Comparison of ENCODE assay signal across 9 mouse cellular contexts in genomic region chr10:127825386-127825785, GRCm38 (mm10). TPM values are rescaled to one million over a fixed set of nuclear protein-coding genes. Genes with fewer than 3 reads are reported as not detected.
A peak's percentile ranks its signal among the peaks of the same experiment; 100 is the strongest.
DNase-seq lines count a peak whose midpoint lies in the region; ATAC-seq lines count a peak whose summit lies in the region.
"Had no signal": no experiment of that assay in that cellular context is flagged by ENCODE, and none has a peak within 500 bp of the region (broad histone marks: within the 10 kb centered on the region; RNA-seq: fewer than 3 reads in every experiment).

No protein-coding gene starts in this region.

- H3K27me3 ChIP-seq in heart, embryonic 11.5 days (ENCODE audit: control insufficient read depth, insufficient read depth, low read length) = no peaks in the 10 kb centered on the region

- H3K27ac ChIP-seq in heart, embryonic 11.5 days (ENCODE audit: low read depth, low read length) = no peak overlapping the region

- H3K4me2 ChIP-seq in heart, embryonic 11.5 days = no peak overlapping the region

- H3K9me3 ChIP-seq in heart, embryonic 11.5 days (replicated peaks; ENCODE audit: control insufficient read depth, low read length) = no peaks in the 10 kb centered on the region

- H3K36me3 ChIP-seq in heart, embryonic 11.5 days (ENCODE audit: control insufficient read depth, insufficient read depth, low read length) = no peaks in the 10 kb centered on the region

- H3K4me3 ChIP-seq in heart, embryonic 11.5 days (ENCODE audit: low read depth, low read length) = no peak overlapping the region

- ATAC-seq in heart, embryonic 11.5 days (replicated peaks; ENCODE audit: insufficient number of reproducible peaks, low FRiP score, low TSS enrichment) = no peak

- H3K9ac ChIP-seq in heart, embryonic 11.5 days (ENCODE audit: low read depth, low read length) = no peak overlapping the region

- 70% methylated on average over 6 of the region's 6 CpGs for WGBS in heart, embryonic 11.5 days (ENCODE audit: insufficient replicate concordance)

- DNase-seq in heart, postnatal 4 days = peak; percentile 5
- DNase-seq in 3T3-L1 (ENCODE audit: low read depth, low spot score) = peak; percentile 43
- DNase-seq in WW6 (ENCODE audit: low read depth, low spot score) = peak; percentile 34
- peak; percentile 55 for DNase-seq in kidney, postnatal 10 days
- no peak for DNase-seq in frontal cortex, postnatal 10 days (ENCODE audit: low spot score in 2 of 2)
- DNase-seq in thymus, adult 18-20 months = no peak
- no peak for DNase-seq in right cerebral cortex, postnatal 10 days (ENCODE audit: low spot score in 2 of 2)

- H3K4me1 ChIP-seq in heart, embryonic 11.5 days (ENCODE audit: control insufficient read depth, insufficient read depth, low read length) = no peaks in the 10 kb centered on the region

RNA-seq across cellular contexts. Expression of gene Rdh19, which starts 24.3 kb away (rescaled TPM):
- not detected for total RNA-seq in heart, postnatal 4 days (2021)
- not detected in 2 replicates for polyA plus RNA-seq in heart, embryonic 11.5 days (2014; fragmentation: Nextera tagmentation; extraction: Ambion mirVana)
- polyA plus RNA-seq: neural tube, embryonic 11.5 days had no signal

RNA-seq across cellular contexts. Expression of gene Rdh16, which starts 24.4 kb away (rescaled TPM):
- not detected for total RNA-seq in heart, postnatal 4 days (2021)
- polyA plus RNA-seq in heart, embryonic 11.5 days (2014; fragmentation: Nextera tagmentation; extraction: Ambion mirVana) = not detected in 2 replicates
- polyA plus RNA-seq: neural tube, embryonic 11.5 days had no signal

RNA-seq across cellular contexts. Expression of gene Rdh16f2, which starts 40.9 kb away (rescaled TPM):
- total RNA-seq in heart, postnatal 4 days (2021) = not detected
- not detected in 2 replicates for polyA plus RNA-seq in heart, embryonic 11.5 days (2014; fragmentation: Nextera tagmentation; extraction: Ambion mirVana)
- polyA plus RNA-seq: neural tube, embryonic 11.5 days had no signal

RNA-seq across cellular contexts. Expression of gene Rdh9, which starts 49.2 kb away (rescaled TPM):
- under 1 TPM in 1 of 2 experiments, not detected in 1; 0.19 TPM for total RNA-seq in heart, postnatal 4 days (2021)
- polyA plus RNA-seq in heart, embryonic 11.5 days (2014; fragmentation: Nextera tagmentation; extraction: Ambion mirVana) = 0.18 TPM in 1 of 2 replicates, not detected in the other
- polyA plus RNA-seq: neural tube, embryonic 11.5 days had no signal

Comparison
In these comparisons a context has a peak if more than half of its experiments do, and no peak if none do; other contexts are left out.
1. DNase-seq: peak in heart, postnatal 4 days (single experiment), 3T3-L1 (single experiment), WW6 (single experiment) and kidney, postnatal 10 days (single experiment); none in frontal cortex, postnatal 10 days (0 of 2), thymus, adult 18-20 months (0 of 2) and right cerebral cortex, postnatal 10 days (0 of 2).